Mouse (Mus musculus) liver, adult 2 months (tissue): ENCODE measurements around the gene Pop7. TPM values are rescaled to one million over a fixed set of nuclear protein-coding genes. Genes with fewer than 3 reads are reported as not detected.

Experiments used
- DNase-seq: peaks from one replicate; pipeline ENCODE4 v3.0.0-alpha.2; 2011; ENCODE audit warnings: low read depth, low spot score; ENCODE audit errors: extremely low read depth
- H3K27ac ChIP-seq: fragments of 200-500 bp; replicated peaks from 2 replicates; pipeline ENCODE4 v1.5.1; 2012; ENCODE audit warnings: low read depth, mild to moderate bottlenecking, control low read depth, inconsistent platforms, low read length; ENCODE audit not compliant: insufficient read depth
- H3K27me3 ChIP-seq: fragments of 200-500 bp; 2 replicates; pipeline ENCODE4 v1.6.1; 2012; ENCODE audit warnings: mild to moderate bottlenecking, moderate library complexity, low read length, inconsistent platforms; ENCODE audit not compliant: control insufficient read depth, insufficient read depth
- H3K36me3 ChIP-seq: fragments of 200-500 bp; 2 replicates; pipeline ENCODE4 v1.6.1; 2012; ENCODE audit warnings: low read length, inconsistent platforms; ENCODE audit not compliant: control insufficient read depth, insufficient read depth
- H3K4me1 ChIP-seq: fragments of 200-500 bp; 2 replicates; pipeline ENCODE4 v1.6.1; 2011; ENCODE audit warnings: low read length; ENCODE audit not compliant: control insufficient read depth, insufficient read depth
- H3K4me3 ChIP-seq: fragments of 200-500 bp; 2 replicates; pipeline ENCODE4 v1.5.1; 2011; ENCODE audit warnings: low read depth, mild to moderate bottlenecking, control low read depth, low read length, moderate library complexity; ENCODE audit not compliant: insufficient read depth
- H3K79me2 ChIP-seq: fragments of 200-500 bp; 2 replicates; pipeline ENCODE4 v1.6.1; 2012; ENCODE audit warnings: inconsistent platforms, mild to moderate bottlenecking, low read length, moderate library complexity; ENCODE audit not compliant: control insufficient read depth, insufficient read depth
- H3K9ac ChIP-seq: fragments of 200-500 bp; 2 replicates; pipeline ENCODE4 v1.6.1; 2012; ENCODE audit warnings: low read depth, mild to moderate bottlenecking, control low read depth, inconsistent platforms, low read length
- CTCF ChIP-seq: fragments of 200-500 bp; IDR thresholded peaks from 2 replicates; pipeline ENCODE4 v1.5.1; 2011; ENCODE audit warnings: low read depth, low read length, control low read depth
- POLR2A ChIP-seq: fragments of 200-500 bp; IDR thresholded peaks from 2 replicates; pipeline ENCODE4 v1.6.1; 2011; ENCODE audit warnings: low read length, control low read depth; ENCODE audit not compliant: insufficient read depth; ENCODE audit errors: extremely low read depth
- WGBS: fragments of 180-500 bp; shearing (Covaris S2); methylation state at CpG from one replicate; pipeline ENCODE4 v1.1.7; 2018; 5-methylcytosine and 5-hydroxymethylcytosine counted together
- polyA plus RNA-seq: library from polyadenylated mRNA; depleted of rRNA; stranded (reverse); fragments of >200 nt; gene quantifications from 2 replicates; pipeline ENCODE4 v1.2.3, GENCODE M21; 2012
- total RNA-seq: library from RNA; depleted of rRNA; stranded (reverse); fragments of >200 nt; gene quantifications from 2 replicates; pipeline ENCODE4 v1.2.3, GENCODE M21; 2014

The Pop7 gene
- total and polyA plus RNA-seq, 2 experiments = 5.9 to 17.8 TPM

- 83% methylated on average over 16 of the region's 16 CpGs for WGBS
- no peak for DNase-seq
- Histone ChIP-seq H3K4me1 (0 out of 2 replicates have a peak, but pooled peaks cover 4% of the 10 kb centered on the region), H3K27ac (no peak overlapping the region), H3K9ac (no peak overlapping the region), H3K79me2 (no peaks in the 10 kb centered on the region), H3K36me3 (peaks cover 23% of the 10 kb centered on the region), H3K4me3 (no peak overlapping the region), H3K27me3 (no peaks in the 10 kb centered on the region)
- no peak for TF ChIP-seq POLR2A
- no peak for TF ChIP-seq CTCF
Measured at GRCm38 (mm10) chr5:137525511-137525910, 23.2 kb upstream of the Pop7 start.

GRCm38 (mm10) chr5:137524671-137525070 lies 22.4 kb upstream of the Pop7 start:
- Histone ChIP-seq H3K27ac (no peak overlapping the region), H3K27me3 (no peaks in the 10 kb centered on the region), H3K9ac (no peak overlapping the region), H3K4me1 (no peaks in the 10 kb centered on the region), H3K36me3 (peaks cover 27% of the 10 kb centered on the region), H3K4me3 (no peak overlapping the region), H3K79me2 (no peaks in the 10 kb centered on the region)
- DNase-seq = no peak
- WGBS = 86% methylated on average over 13 of the region's 13 CpGs
- no peak for TF ChIP-seq POLR2A
- no peak for TF ChIP-seq CTCF

GRCm38 (mm10) chr5:137524251-137524515 lies 21.9 kb upstream of the Pop7 start:
- peaks cover 27% of the 10 kb centered on the region for H3K36me3 ChIP-seq
- H3K9ac ChIP-seq = no peak overlapping the region
- no peaks in the 10 kb centered on the region for H3K79me2 ChIP-seq
- no peak for TF ChIP-seq CTCF
- no peak for TF ChIP-seq POLR2A
- H3K4me3 ChIP-seq = no peak overlapping the region
- H3K27me3 ChIP-seq = no peaks in the 10 kb centered on the region
- H3K4me1 ChIP-seq = no peaks in the 10 kb centered on the region
- 97% methylated on average over 8 of the region's 8 CpGs for WGBS
- no peak for DNase-seq
- no peak overlapping the region for H3K27ac ChIP-seq

- WGBS = 91% methylated on average over 25 of the region's 25 CpGs
- H3K9ac ChIP-seq = no peak overlapping the region
- H3K27me3 ChIP-seq = no peaks in the 10 kb centered on the region
- no peak overlapping the region for H3K27ac ChIP-seq
- no peaks in the 10 kb centered on the region for H3K79me2 ChIP-seq
- TF ChIP-seq CTCF (no peak), POLR2A (no peak)
- H3K4me3 ChIP-seq = no peak overlapping the region
- H3K36me3 ChIP-seq = peaks cover 26% of the 10 kb centered on the region
- H3K4me1 ChIP-seq = no peaks in the 10 kb centered on the region
- DNase-seq = no peak
Measured at GRCm38 (mm10) chr5:137523396-137524250, 21.3 kb upstream of the Pop7 start.

GRCm38 (mm10) chr5:137522711-137523110 lies 20.4 kb upstream of the Pop7 start:
- no peak overlapping the region for H3K4me3 ChIP-seq
- no peak overlapping the region for H3K27ac ChIP-seq
- H3K9ac ChIP-seq = no peak overlapping the region
- WGBS = 87% methylated on average over 11 of the region's 11 CpGs
- H3K79me2 ChIP-seq = no peaks in the 10 kb centered on the region
- no peak for DNase-seq
- H3K27me3 ChIP-seq = no peaks in the 10 kb centered on the region
- H3K4me1 ChIP-seq = no peaks in the 10 kb centered on the region
- TF ChIP-seq POLR2A (no peak), CTCF (no peak)
- H3K36me3 ChIP-seq = peaks cover 17% of the 10 kb centered on the region; the same call in 1 of the 2 replicates

- peaks cover 16% of the 10 kb centered on the region; the same call in 1 of the 2 replicates for H3K36me3 ChIP-seq
- no peak for DNase-seq
- H3K4me3 ChIP-seq = no peak overlapping the region
- 91% methylated on average over 9 of the region's 9 CpGs for WGBS
- no peaks in the 10 kb centered on the region for H3K4me1 ChIP-seq
- no peak overlapping the region for H3K27ac ChIP-seq
- H3K27me3 ChIP-seq = no peaks in the 10 kb centered on the region
- TF ChIP-seq CTCF (no peak), POLR2A (no peak)
- no peaks in the 10 kb centered on the region for H3K79me2 ChIP-seq
- no peak overlapping the region for H3K9ac ChIP-seq
Measured at GRCm38 (mm10) chr5:137521861-137522260, 19.5 kb upstream of the Pop7 start.
